Mouse (Mus musculus) stomach, postnatal 0 days (tissue): ENCODE results near the gene Cwc22. TPM values are rescaled to one million over a fixed set of nuclear protein-coding genes. Genes with fewer than 3 reads are reported as not detected.

Experiments used
- ATAC-seq: fragments of 200-750 bp; cut with Nextera tagmentation; 2 replicates; pipeline ENCODE4 v1.8.0; 2017; ENCODE audit not compliant: low FRiP score, low TSS enrichment
- DNase-seq: peaks from one replicate; pipeline ENCODE4 v3.0.0-alpha.2; 2016; ENCODE audit warnings: low spot score
- H3K27ac ChIP-seq: fragments of 300-500 bp; sonication (generic); replicated peaks from 2 replicates; pipeline ENCODE4 v1.5.1; 2014; ENCODE audit warnings: mild to moderate bottlenecking, control low read depth
- H3K27me3 ChIP-seq: fragments of 300-500 bp; sonication (generic); 2 replicates; pipeline ENCODE4 v1.6.1; 2014; ENCODE audit warnings: low read length; ENCODE audit not compliant: control insufficient read depth, insufficient read depth
- H3K36me3 ChIP-seq: fragments of 300-500 bp; sonication (generic); 2 replicates; pipeline ENCODE4 v1.6.1; 2014; ENCODE audit warnings: low read length, mixed read lengths; ENCODE audit not compliant: control insufficient read depth, insufficient read depth
- H3K4me1 ChIP-seq: fragments of 300-500 bp; sonication (generic); replicated peaks from 2 replicates; pipeline ENCODE4 v1.6.1; 2014; ENCODE audit warnings: antibody characterized with exemption; ENCODE audit not compliant: control insufficient read depth, insufficient read depth
- H3K4me2 ChIP-seq: fragments of 300-500 bp; sonication (generic); replicated peaks from 2 replicates; pipeline ENCODE4 v1.6.1; 2014; ENCODE audit warnings: low read depth, mild to moderate bottlenecking, control low read depth, moderate library complexity
- H3K4me3 ChIP-seq: fragments of 300-500 bp; sonication (generic); 2 replicates; pipeline ENCODE4 v1.5.1; 2014; ENCODE audit warnings: low read depth, low read length, control low read depth
- H3K9ac ChIP-seq: fragments of 300-500 bp; sonication (generic); 2 replicates; pipeline ENCODE4 v1.6.1; 2014; ENCODE audit warnings: mild to moderate bottlenecking, low read length, control low read depth, mixed read lengths
- H3K9me3 ChIP-seq: fragments of 300-500 bp; sonication (generic); 2 replicates; pipeline ENCODE4 v1.6.1; 2016; ENCODE audit warnings: low read length; ENCODE audit not compliant: control insufficient read depth
- CTCF ChIP-seq: IDR thresholded peaks from 2 replicates; pipeline ENCODE4 v1.5.1; 2016; ENCODE audit warnings: antibody characterized with exemption, low read depth, mild to moderate bottlenecking, moderate library complexity
- EP300 ChIP-seq: optimal IDR thresholded peaks from 2 replicates; pipeline ENCODE3; 2016; ENCODE audit warnings: antibody characterized with exemption
- WGBS: fragments of 180-500 bp; shearing (Covaris S2); extraction: QIAGEN DNeasy Blood & Tissue Kit; methylation state at CpG from one replicate; pipeline ENCODE4 v1.1.7; 2014; 5-methylcytosine and 5-hydroxymethylcytosine counted together
- polyA plus RNA-seq: library from polyadenylated mRNA; unstranded; fragments of >200 nt; fragmentation: Nextera tagmentation; extraction: Ambion mirVana; gene quantifications from 2 replicates; pipeline ENCODE4 v1.2.1, GENCODE M21; 2015

The Cwc22 gene
- polyA plus RNA-seq, 1 experiment from 2014 or later: 13.7 TPM

GRCm38 (mm10) chr2:77921307-77921706 is 24.9 kb downstream of the Cwc22 start:
- Histone ChIP-seq H3K36me3 (peaks cover 16% of the 10 kb centered on the region), H3K4me1 (no peaks in the 10 kb centered on the region), H3K27ac (no peak overlapping the region), H3K9me3 (no peaks in the 10 kb centered on the region), H3K9ac (no peak overlapping the region), H3K27me3 (no peaks in the 10 kb centered on the region), H3K4me3 (no peak overlapping the region), H3K4me2 (no peak overlapping the region)
- DNase-seq (no peak), ATAC-seq (no peak)
- no peak for TF ChIP-seq EP300
- no peak for TF ChIP-seq CTCF
- 90% methylated on average over 4 of the region's 4 CpGs for WGBS

DNA sequence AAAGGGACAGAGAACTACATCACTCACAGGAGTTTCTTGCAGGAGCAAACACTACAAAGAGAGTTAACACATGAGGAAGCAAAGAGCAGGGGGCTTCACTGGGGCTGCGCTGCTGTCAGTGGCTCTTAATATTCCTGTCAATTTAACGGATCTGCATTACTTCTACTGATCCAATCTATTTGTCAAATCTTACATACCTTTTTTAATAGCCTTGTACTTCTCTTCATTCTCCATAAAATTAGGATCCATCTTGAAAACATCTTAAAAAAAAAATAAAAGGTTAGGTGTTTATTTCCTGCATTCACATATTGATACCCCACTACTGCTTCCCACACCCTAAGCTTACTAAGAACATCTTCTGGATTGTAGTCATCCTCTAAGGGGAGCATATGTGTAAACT is 25.6 kb downstream of the Cwc22 start:
- 95% methylated on average over 2 of the region's 2 CpGs for WGBS
- no peaks in the 10 kb centered on the region for H3K27me3 ChIP-seq
- no peak overlapping the region for H3K27ac ChIP-seq
- H3K4me1 ChIP-seq: no peaks in the 10 kb centered on the region
- DNase-seq: no peak
- H3K4me2 ChIP-seq: no peak overlapping the region
- no peak overlapping the region for H3K4me3 ChIP-seq
- peaks cover 16% of the 10 kb centered on the region for H3K36me3 ChIP-seq
- ATAC-seq: no peak
- no peak overlapping the region for H3K9ac ChIP-seq
- H3K9me3 ChIP-seq: no peaks in the 10 kb centered on the region
- TF ChIP-seq CTCF: no peak
- TF ChIP-seq EP300: no peak

- TF ChIP-seq CTCF (no peak), EP300 (no peak)
- peaks cover 17% of the 10 kb centered on the region for H3K36me3 ChIP-seq
These were observed 27.7 kb downstream of the Cwc22 start for GRCm38 (mm10) chr2:77918474-77918873.

GRCm38 (mm10) chr2:77918006-77918405 is 28.2 kb downstream of the Cwc22 start:
- Histone ChIP-seq H3K9me3 (no peaks in the 10 kb centered on the region), H3K27me3 (no peaks in the 10 kb centered on the region), H3K36me3 (peaks cover 13% of the 10 kb centered on the region), H3K4me1 (no peaks in the 10 kb centered on the region), H3K27ac (no peak overlapping the region), H3K4me2 (no peak overlapping the region), H3K4me3 (no peak overlapping the region), H3K9ac (no peak overlapping the region)
- no peak for ATAC-seq
- no peak for DNase-seq
- 85% methylated on average over 2 of the region's 2 CpGs for WGBS
- TF ChIP-seq EP300: no peak
- no peak for TF ChIP-seq CTCF

More at GRCm38 (mm10) chr2:77918474-77918873, 27.7 kb downstream of the Cwc22 start:
- Histone ChIP-seq H3K9me3 (no peaks in the 10 kb centered on the region), H3K27me3 (no peaks in the 10 kb centered on the region), H3K4me3 (no peak overlapping the region), H3K27ac (no peak overlapping the region), H3K4me1 (no peaks in the 10 kb centered on the region), H3K9ac (no peak overlapping the region), H3K4me2 (no peak overlapping the region)
- 78% methylated on average over 3 of the region's 3 CpGs for WGBS
- DNase-seq: no peak
- ATAC-seq: no peak

GRCm38 (mm10) chr2:77917360-77917734 is 28.8 kb downstream of the Cwc22 start:
- ATAC-seq (no peak), DNase-seq (no peak)
- Histone ChIP-seq H3K4me3 (no peak overlapping the region), H3K4me1 (no peaks in the 10 kb centered on the region), H3K36me3 (peaks cover 13% of the 10 kb centered on the region), H3K9ac (no peak overlapping the region), H3K4me2 (no peak overlapping the region), H3K27me3 (no peaks in the 10 kb centered on the region), H3K9me3 (no peaks in the 10 kb centered on the region), H3K27ac (no peak overlapping the region)
- TF ChIP-seq CTCF: no peak
- no peak for TF ChIP-seq EP300
- 95% methylated on average over 3 of the region's 3 CpGs for WGBS

- Histone ChIP-seq H3K9me3 (no peaks in the 10 kb centered on the region), H3K27me3 (no peaks in the 10 kb centered on the region), H3K4me1 (no peaks in the 10 kb centered on the region), H3K27ac (no peak overlapping the region), H3K36me3 (peaks cover 13% of the 10 kb centered on the region), H3K4me3 (no peak overlapping the region), H3K4me2 (no peak overlapping the region), H3K9ac (no peak overlapping the region)
- TF ChIP-seq EP300 (no peak), CTCF (no peak)
- ATAC-seq (no peak), DNase-seq (no peak)
- WGBS: 83% methylated on average over 8 of the region's 8 CpGs
These were observed 29.4 kb downstream of the Cwc22 start for GRCm38 (mm10) chr2:77916586-77917359.
